23 mouse cellular contexts compared by ENCODE assay signal in genomic region chr9:20685081-20685861, GRCm38 (mm10). TPM values are rescaled to one million over a fixed set of nuclear protein-coding genes. Genes with fewer than 3 reads are reported as not detected.
DNase-seq lines count a peak whose midpoint lies in the region; ATAC-seq and TF ChIP-seq lines count a peak whose summit lies in the region.
"Had no signal": no experiment of that assay in that cellular context is flagged by ENCODE, and none has a peak within 500 bp of the region (broad histone marks: within the 10 kb centered on the region; RNA-seq: fewer than 3 reads in every experiment).

No protein-coding gene starts in this region.

- H3K27me3 ChIP-seq in liver, postnatal 0 days (ENCODE audit: insufficient read depth, low read length), result no peaks in the 10 kb centered on the region
- H3K27me3 ChIP-seq: intestine, embryonic 15.5 days; lung, embryonic 15.5 days; midbrain, embryonic 13.5 days; neural tube, embryonic 15.5 days had no signal

- no peaks in the 10 kb centered on the region for H3K9me3 ChIP-seq in liver, postnatal 0 days (ENCODE audit: low read length)
- H3K9me3 ChIP-seq: embryonic facial prominence, embryonic 10.5 days; heart, embryonic 10.5 days; intestine, embryonic 15.5 days; limb, embryonic 10.5 days; lung, embryonic 15.5 days; midbrain, embryonic 13.5 days; neural tube, embryonic 15.5 days had no signal

- no peak for TF ChIP-seq EP300 in liver, postnatal 0 days (IDR thresholded peaks at IDR 0.05; ENCODE audit: low read depth)

- H3K4me3 ChIP-seq in layer of hippocampus, adult 2 months, result no peak overlapping the region
- H3K4me3 ChIP-seq in cortical plate, adult 2 months (ENCODE audit: insufficient read depth, low read length), result no peak overlapping the region
- H3K4me3 ChIP-seq in liver, postnatal 0 days (ENCODE audit: low read depth, low read length), result no peak overlapping the region
- H3K4me3 ChIP-seq: embryonic facial prominence, embryonic 10.5 days; heart, embryonic 10.5 days; intestine, embryonic 15.5 days; limb, embryonic 10.5 days; lung, embryonic 15.5 days; midbrain, embryonic 13.5 days; myocyte; neural tube, embryonic 15.5 days had no signal

- no peak for TF ChIP-seq POLR2A in cortical plate, adult 2 months (IDR thresholded peaks at IDR 0.05; ENCODE audit: extremely low read depth, insufficient read depth, low read length)

- H3K27ac ChIP-seq in layer of hippocampus, adult 2 months, result peak overlapping the region; percentile 64
- H3K27ac ChIP-seq in cortical plate, adult 2 months (ENCODE audit: insufficient read depth, low read length), result peak overlapping the region; percentile 89
- H3K27ac ChIP-seq in liver, postnatal 0 days (ENCODE audit: low read depth), result no peak overlapping the region
- H3K27ac ChIP-seq: embryonic facial prominence, embryonic 10.5 days; heart, embryonic 10.5 days; hindbrain, embryonic 14.5 days; intestine, embryonic 15.5 days; limb, embryonic 10.5 days; lung, embryonic 15.5 days; macrophage; midbrain, embryonic 13.5 days; neural tube, embryonic 15.5 days had no signal

- no peak overlapping the region for H3K9ac ChIP-seq in liver, postnatal 0 days (replicated peaks)
- H3K9ac ChIP-seq: forebrain, postnatal 0 days; hindbrain, embryonic 14.5 days; intestine, embryonic 15.5 days; lung, embryonic 15.5 days; midbrain, embryonic 13.5 days; neural tube, embryonic 15.5 days had no signal

- ATAC-seq in liver, postnatal 0 days, result no peak
- ATAC-seq: forebrain, postnatal 0 days; intestine, embryonic 15.5 days; midbrain, embryonic 13.5 days had no signal

- 56% methylated on average over 16 of the region's 17 CpGs for WGBS in liver, postnatal 0 days (ENCODE audit: insufficient replicate concordance)

- H3K36me3 ChIP-seq in liver, postnatal 0 days (replicated peaks; ENCODE audit: insufficient read depth, low read length), result no peaks in the 10 kb centered on the region
- H3K36me3 ChIP-seq: embryonic facial prominence, embryonic 10.5 days; heart, embryonic 10.5 days; intestine, embryonic 15.5 days; limb, embryonic 10.5 days; lung, embryonic 15.5 days; midbrain, embryonic 13.5 days; neural tube, embryonic 15.5 days had no signal

- no peak overlapping the region for H3K4me2 ChIP-seq in liver, postnatal 0 days (ENCODE audit: low read depth, low read length)
- H3K4me2 ChIP-seq: hindbrain, embryonic 14.5 days; intestine, embryonic 15.5 days; liver, embryonic 11.5 days; lung, embryonic 15.5 days; midbrain, embryonic 13.5 days; neural tube, embryonic 15.5 days had no signal

- peaks cover 8% of the 10 kb centered on the region for H3K4me1 ChIP-seq in cortical plate, adult 2 months (ENCODE audit: control insufficient read depth, insufficient read depth, low read length)
- no peaks in the 10 kb centered on the region for H3K4me1 ChIP-seq in liver, postnatal 0 days (ENCODE audit: insufficient read depth)
- H3K4me1 ChIP-seq: intestine, embryonic 15.5 days; lung, embryonic 15.5 days had no signal

- no peak for DNase-seq in layer of hippocampus, adult 2 months (ENCODE audit: low spot score in 2 of 2)
- no peak for DNase-seq in layer of hippocampus, postnatal 25 days (ENCODE audit: extremely low spot score in 1 of 2, low spot score in 1 of 2)
- DNase-seq in left cerebral cortex, adult 18-20 months (ENCODE audit: low spot score in 2 of 2), result peak; percentile 66 to 83
- peak; percentile 73 to 90 for DNase-seq in right cerebral cortex, postnatal 10 days (ENCODE audit: low spot score in 2 of 2)
- DNase-seq in liver, postnatal 0 days, result no peak
- no peak for DNase-seq in kidney, postnatal 14 days
- DNase-seq: cerebellum, postnatal 25 days; forebrain, postnatal 0 days; gastrocnemius, postnatal 36 days; heart, postnatal 14 days; thymus, postnatal 25 days had no signal

- no peak for TF ChIP-seq CTCF in layer of hippocampus, adult 2 months (conservative IDR thresholded peaks at IDR 0.05)
- no peak for TF ChIP-seq CTCF in cortical plate, adult 2 months (IDR thresholded peaks at IDR 0.05; ENCODE audit: extremely low read depth, insufficient read depth, low read length)
- no peak for TF ChIP-seq CTCF in liver, postnatal 0 days (IDR thresholded peaks at IDR 0.05; ENCODE audit: low read depth)

RNA-seq across cellular contexts. Expression of gene Pin1, which starts 33.4 kb away (rescaled TPM):
- 10 to 100 TPM; 32.8 to 34.0 TPM for total RNA-seq in layer of hippocampus, adult 2 months (2021)
- 10 to 100 TPM; 31.6 to 35.8 TPM for total RNA-seq in layer of hippocampus, postnatal 25 days (2021)
- polyA plus RNA-seq in cortical plate, adult 2 months (2012; rRNA removed), result 47.1 and 47.4 TPM in 2 replicates
- 10 to 100 TPM; 40.4 to 42.3 TPM for total RNA-seq in left cerebral cortex, adult 18-20 months (2021)
- polyA plus RNA-seq in liver, postnatal 0 days (2015; fragmentation: Nextera tagmentation; extraction: Ambion mirVana), result 15.0 and 15.5 TPM in 2 replicates

RNA-seq across cellular contexts. Expression of gene Fbxl12, which starts 40.7 kb away (rescaled TPM):
- 10 to 100 TPM; 25.5 to 27.7 TPM for total RNA-seq in layer of hippocampus, adult 2 months (2021)
- total RNA-seq in layer of hippocampus, postnatal 25 days (2021), result 10 to 100 TPM; 14.7 to 23.3 TPM
- polyA plus RNA-seq in cortical plate, adult 2 months (2012; rRNA removed), result 26.9 and 30.3 TPM in 2 replicates
- 10 to 100 TPM; 21.9 to 22.6 TPM for total RNA-seq in left cerebral cortex, adult 18-20 months (2021)
- polyA plus RNA-seq in liver, postnatal 0 days (2015; fragmentation: Nextera tagmentation; extraction: Ambion mirVana), result 7.1 and 7.3 TPM in 2 replicates

RNA-seq across cellular contexts. Expression of gene Ubl5, which starts 42.6 kb away (rescaled TPM):
- total RNA-seq in layer of hippocampus, adult 2 months (2021), result 100 to 1,000 TPM; 277 to 326 TPM
- 100 to 1,000 TPM; 307 to 354 TPM for total RNA-seq in layer of hippocampus, postnatal 25 days (2021)
- polyA plus RNA-seq in cortical plate, adult 2 months (2012; rRNA removed), result 569 and 577 TPM in 2 replicates
- 100 to 1,000 TPM; 310 to 319 TPM for total RNA-seq in left cerebral cortex, adult 18-20 months (2021)
- 245 and 257 TPM in 2 replicates for polyA plus RNA-seq in liver, postnatal 0 days (2015; fragmentation: Nextera tagmentation; extraction: Ambion mirVana)

Comparison
In these comparisons a context has a peak if more than half of its experiments do, and no peak if none do; other contexts are left out.
1. DNase-seq: peak in left cerebral cortex, adult 18-20 months (2 of 2) and right cerebral cortex, postnatal 10 days (2 of 2); none in layer of hippocampus, adult 2 months (0 of 2), layer of hippocampus, postnatal 25 days (0 of 2), liver, postnatal 0 days (single experiment) and kidney, postnatal 14 days (single experiment).